Mouse (Mus musculus): ENCODE data around the gene Cyp4a31.
"Not testable (repeated sequence)": the region's sequence is repeated elsewhere in the genome, so short reads cannot be mapped to it uniquely, and the experiment has no call there.

Cyp4a31 gene

GRCm38 (mm10) chr4:115563401-115563800, at the start of gene Cyp4a31:
Gene Cyp4a31, plus strand, starts transcription at chr4:115563649.
- DNase-seq = peak in 1 of 2 experiments; percentile 23

GRCm38 (mm10) chr4:115513964-115514363, 49.5 kb upstream of the Cyp4a31 start:
- not testable (repeated sequence) for DNase-seq

DNA sequence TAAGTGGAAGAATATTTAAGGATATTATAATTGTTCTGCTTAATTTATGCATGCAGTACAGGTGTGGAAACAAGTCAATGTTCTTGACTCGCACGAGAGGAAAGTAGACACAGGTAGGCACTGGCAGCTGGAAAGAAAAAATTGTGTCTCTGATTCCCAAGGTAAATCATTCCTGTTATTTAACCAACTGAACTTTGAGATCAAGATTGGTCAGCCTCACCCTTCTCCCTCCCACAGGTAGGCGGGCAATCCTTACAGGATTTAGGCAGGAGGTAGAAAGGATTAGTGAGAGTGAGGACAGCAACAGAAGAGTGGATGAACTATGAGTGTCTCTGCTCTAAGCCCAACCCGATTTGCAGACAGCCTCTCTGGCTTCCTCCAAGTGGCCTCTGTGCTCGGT, 45.4 kb upstream of the Cyp4a31 start, which contains the start of gene Cyp4a10:
TSS of gene Cyp4a10 (plus strand) at position 265 of the 400 bp plus-strand sequence.
- not testable (repeated sequence) for DNase-seq

DNA sequence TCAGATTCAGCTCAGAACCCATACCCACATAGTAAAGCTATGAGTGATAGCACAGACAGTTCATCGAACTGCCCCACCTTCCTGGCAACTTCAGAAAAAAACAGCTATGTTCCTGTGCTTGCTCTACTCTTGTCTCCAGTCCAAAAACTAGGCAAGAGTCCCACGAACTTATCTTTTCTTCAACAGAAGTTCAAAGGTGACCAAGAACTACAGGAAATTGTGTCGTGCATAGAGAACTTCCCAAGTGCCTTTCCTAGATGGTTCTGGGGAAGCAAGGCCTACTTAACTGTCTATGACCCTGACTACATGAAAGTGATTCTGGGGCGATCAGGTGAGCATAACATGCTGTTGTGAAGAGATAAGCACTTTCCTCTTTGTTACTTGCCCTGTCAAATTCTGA, 44.0 kb upstream of the Cyp4a31 start:
- DNase-seq = no peak

GRCm38 (mm10) chr4:115521766-115522165, 41.7 kb upstream of the Cyp4a31 start:
- no peak for DNase-seq

GRCm38 (mm10) chr4:115545101-115545500, 18.3 kb upstream of the Cyp4a31 start:
- DNase-seq = no peak

DNA sequence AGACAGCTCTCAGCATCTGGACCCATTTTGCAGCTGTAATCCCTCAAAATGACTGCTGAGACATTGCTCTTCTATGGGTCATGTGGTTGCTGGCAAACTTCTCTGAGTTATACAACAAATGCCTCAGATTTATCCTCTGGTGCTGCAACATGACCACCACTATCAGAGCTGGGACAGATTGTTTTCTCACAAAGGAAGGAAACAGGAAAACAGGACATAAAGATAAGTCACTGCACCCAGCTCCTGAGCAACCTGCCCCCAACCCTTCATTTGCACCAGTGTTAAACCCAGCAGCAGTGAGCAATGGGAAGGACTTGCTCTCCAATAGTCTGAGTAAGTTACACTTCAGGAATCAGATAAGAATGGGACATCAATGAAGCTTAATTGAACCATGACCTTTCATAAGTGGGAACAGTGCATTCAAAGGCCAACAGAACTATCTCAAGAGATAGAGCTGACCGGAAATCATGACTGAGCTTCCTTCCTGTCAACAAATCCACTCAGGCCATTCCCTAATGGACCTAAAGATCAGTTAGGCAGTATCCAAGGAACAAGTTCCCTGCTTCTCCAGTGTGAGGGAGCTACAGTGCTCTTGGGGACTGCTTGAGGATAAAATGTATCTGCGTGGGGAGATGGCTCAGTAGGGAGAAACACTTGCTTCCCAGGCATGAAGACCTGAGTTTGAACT, 17.2 kb upstream of the Cyp4a31 start:
- no peak for DNase-seq

DNA sequence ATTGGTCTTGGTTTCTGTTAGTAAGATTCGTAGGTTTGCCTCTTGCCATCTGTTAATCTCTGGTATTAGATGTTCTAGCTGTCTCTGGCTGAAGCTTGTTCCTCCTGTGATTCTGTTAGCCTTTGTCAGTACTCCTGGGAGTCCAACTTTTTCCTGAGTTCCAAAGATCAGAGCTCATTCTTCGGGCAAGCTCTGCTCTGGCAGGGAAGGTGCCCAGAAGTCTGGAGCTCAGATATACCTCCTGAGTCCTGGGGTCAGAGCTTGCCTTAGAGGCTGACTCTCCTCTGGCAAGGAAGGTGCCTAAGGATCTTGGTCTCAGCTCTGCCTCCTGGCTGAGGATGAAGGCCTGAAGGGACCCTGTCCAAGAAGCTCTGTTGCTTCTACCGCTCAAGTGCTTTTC, 10.7 kb upstream of the Cyp4a31 start:
- DNase-seq = no peak

GRCm38 (mm10) chr4:115555513-115555912, 7.9 kb upstream of the Cyp4a31 start:
- DNase-seq = no peak

DNA sequence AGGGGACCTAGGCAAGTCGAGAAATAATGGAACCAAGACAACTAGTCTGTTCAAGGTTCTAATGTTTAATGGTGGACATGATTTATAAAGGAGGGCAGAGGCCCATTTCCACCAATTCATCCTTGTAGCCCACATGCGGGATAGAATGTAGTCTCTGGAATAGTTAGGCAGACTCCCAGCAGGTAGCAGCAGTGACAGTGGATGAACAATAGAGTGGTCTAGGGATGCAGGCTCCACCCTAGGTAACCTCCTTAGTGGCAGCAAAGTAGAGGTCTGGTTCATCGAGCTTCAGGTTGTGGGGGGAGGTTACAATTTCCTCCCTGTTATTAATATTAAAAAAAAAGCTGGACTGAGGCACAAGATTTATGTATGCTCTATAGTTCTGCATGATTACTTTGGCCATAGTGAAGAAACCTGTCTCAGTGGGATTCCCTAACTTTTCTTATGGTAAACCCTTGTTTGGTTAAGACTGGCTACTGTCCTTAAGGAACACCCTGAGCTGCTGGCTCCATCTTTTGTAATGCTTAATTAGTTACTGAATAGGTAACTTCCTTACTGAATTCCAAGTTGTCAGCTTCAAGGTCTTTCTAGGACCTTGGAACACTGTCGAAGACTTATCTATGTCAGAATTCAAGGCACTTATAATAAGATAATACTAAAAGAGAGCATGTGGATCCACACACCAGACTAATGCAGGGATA, 5.4 kb upstream of the Cyp4a31 start:
- no peak for DNase-seq

GRCm38 (mm10) chr4:115561236-115561635, 2.2 kb upstream of the Cyp4a31 start:
- DNase-seq = not testable (repeated sequence)

DNA sequence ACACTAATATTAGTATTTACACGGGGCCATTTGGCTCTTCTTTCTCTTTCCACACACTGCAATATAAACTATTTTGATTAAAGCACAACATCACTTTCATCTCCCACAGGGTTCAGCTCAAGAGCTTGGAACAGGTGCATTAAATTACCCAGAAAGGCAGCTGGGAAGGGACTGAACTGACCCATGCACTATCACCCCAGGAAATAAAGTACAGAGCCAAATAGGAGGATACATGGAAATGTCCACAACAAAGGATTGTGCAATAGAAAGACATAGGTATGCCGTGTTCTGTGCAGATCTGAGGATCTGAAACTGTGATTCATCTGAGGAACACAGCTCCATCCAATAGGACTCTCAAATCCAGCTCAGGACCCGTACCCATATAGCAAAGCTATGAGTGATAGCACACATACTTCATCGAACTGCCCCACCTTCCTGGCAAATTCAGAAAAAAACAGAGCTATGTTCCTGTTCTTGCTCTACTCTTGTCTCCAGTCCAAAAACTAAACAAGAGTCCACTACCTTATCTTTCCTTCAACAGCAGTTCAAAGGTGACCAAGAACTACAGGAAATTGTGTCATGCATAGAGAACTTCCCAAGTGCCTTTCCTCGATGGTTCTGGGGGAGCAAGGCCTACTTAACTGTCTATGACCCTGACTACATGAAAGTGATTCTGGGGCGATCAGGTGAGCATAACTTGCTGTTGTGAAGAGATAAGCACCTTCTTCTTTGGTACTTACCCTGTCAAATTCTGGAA, 1.2 kb downstream of the Cyp4a31 start:
- DNase-seq = not testable (repeated sequence)

- DNase-seq = no peak
These were observed 11.8 kb downstream of the Cyp4a31 start for GRCm38 (mm10) chr4:115575255-115575654.

GRCm38 (mm10) chr4:115575776-115576175, 12.3 kb downstream of the Cyp4a31 start:
- no peak for DNase-seq

DNA sequence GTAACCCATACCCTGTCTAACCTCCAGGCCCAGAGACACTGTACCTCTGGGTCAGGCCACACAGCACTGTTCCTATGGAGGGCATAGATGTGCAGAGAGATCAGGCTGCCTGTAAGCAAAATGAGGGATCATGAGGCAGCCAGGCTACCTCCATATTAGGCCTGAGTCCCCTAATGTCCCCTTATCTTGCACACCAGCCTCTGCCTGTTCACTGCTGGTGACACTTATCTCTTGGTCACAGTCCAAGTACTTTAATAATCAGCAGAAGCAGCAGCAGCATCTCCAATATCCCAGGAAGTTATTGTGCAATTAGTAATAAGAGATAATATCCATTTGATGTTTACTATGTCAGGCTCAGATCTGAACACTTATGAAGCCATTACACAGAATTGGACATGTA, 19.6 kb downstream of the Cyp4a31 start:
- no peak for DNase-seq

GRCm38 (mm10) chr4:115596357-115596756, 32.9 kb downstream of the Cyp4a31 start:
- no peak for DNase-seq

- no peak for DNase-seq
These were observed 33.4 kb downstream of the Cyp4a31 start for GRCm38 (mm10) chr4:115596824-115597336.

GRCm38 (mm10) chr4:115600611-115601010, 37.2 kb downstream of the Cyp4a31 start, which contains the start of gene Cyp4a32:
Gene Cyp4a32, plus strand, starts transcription at chr4:115600969.
- not testable (repeated sequence) for DNase-seq

DNA sequence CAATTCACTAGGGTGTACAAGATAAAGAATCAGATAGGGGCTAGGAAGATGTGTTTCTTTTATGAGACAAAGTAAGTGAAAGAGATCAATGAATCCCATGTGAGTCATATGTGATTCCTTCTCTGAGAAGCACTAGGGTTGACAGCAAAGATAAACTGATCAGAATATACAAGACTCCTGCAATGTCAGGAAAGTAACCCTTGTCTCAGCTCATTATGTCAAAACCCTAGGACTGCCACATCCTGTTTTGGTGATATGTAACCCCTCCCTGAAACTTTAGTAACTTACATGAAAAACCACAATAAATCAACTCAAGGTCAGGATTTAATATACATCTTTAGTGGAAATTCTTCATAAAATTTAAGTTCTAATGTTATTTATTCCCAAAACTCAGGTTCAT, 50.6 kb downstream of the Cyp4a31 start:
- DNase-seq = no peak

- not testable (repeated sequence) for DNase-seq
These were observed 62.1 kb downstream of the Cyp4a31 start for GRCm38 (mm10) chr4:115625560-115625959.
